Comparison of ENCODE assay signal across 8 mouse cellular contexts in genomic region chr16:13357806-13358679, GRCm38 (mm10).
A peak's percentile ranks its signal among the peaks of the same experiment; 100 is the strongest.
DNase-seq lines count a peak whose midpoint lies in the region; ATAC-seq lines count a peak whose summit lies in the region.

No protein-coding gene starts in this region.

- intact Hi-C loops in gastrocnemius, postnatal 14 days (cut with DNase I; ENCODE audit: low total_unique reads), result loop anchor here (10.0 kb wide), 2 partner anchors 93 to 193 kb away; no protein-coding TSS in a partner anchor

- ATAC-seq in intestine, embryonic 15.5 days, result peak; percentile 76

- 9% methylated on average over 15 of the region's 15 CpGs for WGBS in intestine, embryonic 15.5 days

- peak overlapping the region; percentile 64 for H3K27ac ChIP-seq in intestine, embryonic 15.5 days

- H3K4me1 ChIP-seq in intestine, embryonic 15.5 days (replicated peaks), result peaks cover 17% of the 10 kb centered on the region

- H3K9me3 ChIP-seq in intestine, embryonic 15.5 days, result no peaks in the 10 kb centered on the region

- no peaks in the 10 kb centered on the region for H3K27me3 ChIP-seq in intestine, embryonic 15.5 days (replicated peaks)

- peak overlapping the region; percentile 4; the same call in 1 of the 2 replicates for H3K9ac ChIP-seq in intestine, embryonic 15.5 days

- H3K4me3 ChIP-seq in intestine, embryonic 15.5 days (replicated peaks), result peak overlapping the region; percentile 14

- peak; percentile 59 to 85 for DNase-seq in adrenal gland, adult (ENCODE audit: inconsistent age in 2 of 2, low spot score in 1 of 2)
- peak; percentile 78 for DNase-seq in embryo, embryonic 11 days
- peak; percentile 69 for DNase-seq in gastrocnemius, postnatal 14 days
- peak; percentile 78 to 89 for DNase-seq in left cerebral cortex, adult 9 months (ENCODE audit: low spot score in 2 of 2)
- DNase-seq in lung, postnatal 4 days, result peak; percentile 79 to 83
- DNase-seq in right cerebral cortex, postnatal 4 days, result peak; percentile 70
- no peak for DNase-seq in thymus, adult 18-20 months

- H3K4me2 ChIP-seq in intestine, embryonic 15.5 days (replicated peaks), result peak overlapping the region; percentile 45

- H3K36me3 ChIP-seq in intestine, embryonic 15.5 days, result no peaks in the 10 kb centered on the region

Comparison
In these comparisons a context has a peak if more than half of its experiments do, and no peak if none do; other contexts are left out.
1. DNase-seq: peak in adrenal gland, adult (2 of 2), embryo, embryonic 11 days (single experiment), gastrocnemius, postnatal 14 days (single experiment), left cerebral cortex, adult 9 months (2 of 2), lung, postnatal 4 days (2 of 2) and right cerebral cortex, postnatal 4 days (single experiment); none in thymus, adult 18-20 months (0 of 2).